Mouse (Mus musculus): ENCODE results near the gene Oca2.

GRCm38 (mm10) chr7:56423548-56423947 is 184.0 kb downstream of the Oca2 start:
- no peak for TF ChIP-seq CTCF (IDR thresholded peaks at IDR 0.05; ENCODE audit: extremely low read depth, insufficient read depth, low read length)
- TF ChIP-seq POLR2A (IDR thresholded peaks at IDR 0.05; ENCODE audit: extremely low read depth, insufficient read depth, low read length), result no peak

Measured in cortical plate, adult 2 months (tissue).